Mouse (Mus musculus): ENCODE results near the gene Tekt3.

Tekt3 gene

GRCm38 (mm10) chr11:63058375-63058952 is 3.0 kb upstream of the Tekt3 start:
- no peak for DNase-seq (ENCODE audit: low read depth, low spot score)

GRCm38 (mm10) chr11:63059911-63060310 is 1.5 kb upstream of the Tekt3 start:
- no peak for DNase-seq (ENCODE audit: low read depth, low spot score)

- DNase-seq (ENCODE audit: low read depth, low spot score), result no peak
Measured at GRCm38 (mm10) chr11:63066526-63066925, 5.1 kb downstream of the Tekt3 start.

GRCm38 (mm10) chr11:63070081-63070480 is 8.6 kb downstream of the Tekt3 start:
- no peak for DNase-seq (ENCODE audit: low read depth, low spot score)

- DNase-seq (ENCODE audit: low read depth, low spot score), result no peak
Measured at GRCm38 (mm10) chr11:63084536-63084935, 23.1 kb downstream of the Tekt3 start.

- no peak for DNase-seq (ENCODE audit: low read depth, low spot score)
Measured at GRCm38 (mm10) chr11:63088672-63089071, 27.2 kb downstream of the Tekt3 start.

GRCm38 (mm10) chr11:63090210-63090609 is 28.8 kb downstream of the Tekt3 start:
- DNase-seq (ENCODE audit: low read depth, low spot score), result no peak

- no peak for DNase-seq (ENCODE audit: low read depth, low spot score)
Measured at GRCm38 (mm10) chr11:63090986-63091385, 29.5 kb downstream of the Tekt3 start.

GRCm38 (mm10) chr11:63092271-63092670 is 30.8 kb downstream of the Tekt3 start:
- DNase-seq (ENCODE audit: low read depth, low spot score), result no peak

- no peak for DNase-seq (ENCODE audit: low read depth, low spot score)
Measured at GRCm38 (mm10) chr11:63093601-63094000, 32.1 kb downstream of the Tekt3 start.

- no peak for DNase-seq (ENCODE audit: low read depth, low spot score)
Measured at GRCm38 (mm10) chr11:63094496-63094895, 33.0 kb downstream of the Tekt3 start.

GRCm38 (mm10) chr11:63098016-63098415 is 36.6 kb downstream of the Tekt3 start:
- no peak for DNase-seq (ENCODE audit: low read depth, low spot score)

- no peak for DNase-seq (ENCODE audit: low read depth, low spot score)
Measured at GRCm38 (mm10) chr11:63099390-63099789, 37.9 kb downstream of the Tekt3 start.

- no peak for DNase-seq (ENCODE audit: low read depth, low spot score)
Measured at GRCm38 (mm10) chr11:63103256-63103655, 41.8 kb downstream of the Tekt3 start.

GRCm38 (mm10) chr11:63104026-63104425 is 42.6 kb downstream of the Tekt3 start:
- no peak for DNase-seq (ENCODE audit: low read depth, low spot score)

- DNase-seq (ENCODE audit: low read depth, low spot score), result no peak
Measured at GRCm38 (mm10) chr11:63109230-63109775, 47.8 kb downstream of the Tekt3 start.

- no peak for DNase-seq (ENCODE audit: low read depth, low spot score)
Measured at GRCm38 (mm10) chr11:63110329-63110728, 48.9 kb downstream of the Tekt3 start.

GRCm38 (mm10) chr11:63114807-63115641 is 53.6 kb downstream of the Tekt3 start:
- no peak for DNase-seq (ENCODE audit: low read depth, low spot score)

- no peak for DNase-seq (ENCODE audit: low read depth, low spot score)
Measured at GRCm38 (mm10) chr11:63116652-63117051, 55.2 kb downstream of the Tekt3 start.

- no peak for DNase-seq (ENCODE audit: low read depth, low spot score)
Measured at GRCm38 (mm10) chr11:63117266-63117665, 55.8 kb downstream of the Tekt3 start.

GRCm38 (mm10) chr11:63119791-63120190 is 58.3 kb downstream of the Tekt3 start:
- no peak for DNase-seq (ENCODE audit: low read depth, low spot score)

- DNase-seq (ENCODE audit: low read depth, low spot score), result no peak
Measured at GRCm38 (mm10) chr11:63122249-63122648, 60.8 kb downstream of the Tekt3 start.
